Mouse (Mus musculus): ENCODE data around the gene Dbh. TPM values are rescaled to one million over a fixed set of nuclear protein-coding genes. Genes with fewer than 3 reads are reported as not detected.

Gene Dbh
- total RNA-seq, 4 experiments from 2014 or later: not detected

DNA sequence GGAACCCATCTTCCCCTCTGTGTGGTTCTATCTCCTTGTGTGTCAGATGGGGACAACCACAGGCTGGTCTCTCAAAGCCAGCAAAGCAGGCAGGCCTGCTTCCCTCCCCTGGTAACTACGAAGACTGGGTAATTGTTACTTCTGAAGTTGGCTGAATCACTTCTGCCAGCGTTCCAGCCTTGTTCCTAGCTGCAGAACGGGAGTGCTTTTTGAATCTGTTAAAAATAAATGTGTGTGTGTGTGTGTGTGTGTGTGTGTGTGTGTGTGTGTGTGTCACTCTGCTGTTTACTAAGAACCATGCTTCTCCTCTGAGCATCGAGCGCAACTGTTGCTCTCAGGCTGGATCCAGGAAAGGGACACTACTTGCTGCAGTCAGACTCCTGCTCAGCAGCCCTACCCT, 1.2 kb upstream of the Dbh start:
- no peak for DNase-seq (ENCODE audit: low spot score in 2 of 2)

DNA sequence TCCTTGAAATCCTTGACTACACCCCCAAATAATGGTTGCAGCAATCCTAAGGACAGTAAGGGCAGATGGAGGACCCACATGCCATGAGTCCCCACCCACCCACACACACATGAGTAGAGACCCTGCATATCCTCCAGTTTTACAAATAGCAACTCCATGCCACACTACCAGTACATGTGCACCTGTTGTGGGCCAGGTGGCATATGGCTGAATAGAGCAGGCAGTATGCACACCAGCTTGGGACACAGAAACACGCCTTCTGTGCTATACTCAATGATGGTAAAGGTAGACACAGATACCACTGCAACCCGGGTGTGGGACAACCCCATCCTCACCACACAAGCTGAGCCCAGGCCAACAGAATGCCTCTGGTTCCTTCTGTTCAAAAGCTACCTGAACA, 1.0 kb downstream of the Dbh start:
- no peak for DNase-seq (ENCODE audit: low spot score in 2 of 2)

GRCm38 (mm10) chr2:27166999-27167398, 2.0 kb downstream of the Dbh start:
- DNase-seq (ENCODE audit: low spot score in 2 of 2): no peak

GRCm38 (mm10) chr2:27174242-27174641, 9.2 kb downstream of the Dbh start:
- no peak for DNase-seq (ENCODE audit: low spot score in 2 of 2)

DNA sequence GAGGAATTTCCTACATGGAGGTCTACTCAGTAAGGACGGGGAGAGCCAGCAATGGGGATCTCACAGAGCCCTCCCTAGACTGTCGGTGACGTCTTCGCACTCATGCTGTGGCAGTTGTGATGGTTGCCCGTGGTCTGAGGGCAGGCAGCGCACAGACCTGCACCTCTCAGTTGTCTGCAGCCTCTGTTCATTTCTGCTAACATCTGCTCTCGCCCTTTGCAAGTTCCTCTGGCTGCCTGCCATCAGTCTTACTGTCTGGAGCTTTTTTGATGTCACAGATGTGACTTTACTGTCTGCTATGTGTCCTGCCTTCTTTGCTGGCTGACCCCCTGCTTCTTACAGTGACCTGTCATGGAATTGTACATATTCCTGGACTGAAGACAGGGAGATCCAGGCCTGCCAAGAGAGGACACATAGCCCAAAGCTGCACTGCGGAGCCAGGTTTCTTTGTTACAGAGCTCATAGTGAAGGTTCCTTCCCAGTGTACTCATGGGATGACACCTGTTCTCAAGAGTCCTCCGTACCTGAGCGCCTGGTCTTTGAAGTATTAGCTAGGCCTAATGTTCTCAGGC, 10.7 kb downstream of the Dbh start:
- DNase-seq (ENCODE audit: low spot score in 2 of 2): peak; percentile 15 to 24

DNA sequence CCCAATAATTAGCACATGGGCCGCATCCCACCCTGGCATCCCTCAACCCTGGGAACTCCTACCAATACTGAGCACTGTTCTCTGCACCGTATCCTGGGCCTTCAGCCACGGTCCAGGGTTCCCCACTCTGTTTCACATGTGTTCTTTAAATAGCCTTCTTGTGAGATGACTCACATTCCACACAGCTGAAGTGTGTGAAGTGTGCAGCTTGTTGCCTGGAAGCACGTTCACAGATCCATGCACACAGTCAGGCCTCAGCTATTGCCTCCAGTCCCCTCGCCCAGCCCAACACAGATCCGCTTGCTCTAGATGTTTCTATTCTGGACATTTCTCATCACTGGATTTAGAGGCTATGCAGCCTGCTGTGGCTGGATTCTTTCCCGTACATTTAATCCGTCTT, 14.1 kb downstream of the Dbh start:
- DNase-seq (ENCODE audit: low spot score in 2 of 2): no peak

GRCm38 (mm10) chr2:27181907-27182306, 16.9 kb downstream of the Dbh start:
- DNase-seq (ENCODE audit: low spot score in 2 of 2): no peak

DNA sequence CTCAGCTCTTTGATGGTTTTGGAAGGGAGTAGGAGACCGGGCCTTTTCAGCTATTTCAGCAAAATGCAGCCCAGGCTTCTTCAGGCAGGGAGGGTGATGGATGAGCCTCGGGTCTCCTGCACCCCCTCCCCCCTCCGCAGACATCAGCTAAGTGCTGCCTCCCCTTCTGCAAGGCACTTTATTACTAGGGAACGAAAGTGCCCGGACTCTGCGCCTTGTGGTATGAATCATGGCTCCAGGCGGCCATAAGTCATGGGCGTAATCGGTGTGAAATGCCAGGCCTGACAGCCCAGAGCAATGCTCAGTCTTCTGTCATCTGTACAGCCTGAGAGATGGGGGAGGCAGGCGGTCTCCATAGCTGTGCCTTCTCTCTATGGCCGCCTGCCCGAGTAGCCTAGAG, 18.7 kb downstream of the Dbh start:
- no peak for DNase-seq (ENCODE audit: low spot score in 2 of 2)

- no peak for DNase-seq (ENCODE audit: low spot score in 2 of 2)
These were observed 22.5 kb downstream of the Dbh start for GRCm38 (mm10) chr2:27187531-27187930.

DNA sequence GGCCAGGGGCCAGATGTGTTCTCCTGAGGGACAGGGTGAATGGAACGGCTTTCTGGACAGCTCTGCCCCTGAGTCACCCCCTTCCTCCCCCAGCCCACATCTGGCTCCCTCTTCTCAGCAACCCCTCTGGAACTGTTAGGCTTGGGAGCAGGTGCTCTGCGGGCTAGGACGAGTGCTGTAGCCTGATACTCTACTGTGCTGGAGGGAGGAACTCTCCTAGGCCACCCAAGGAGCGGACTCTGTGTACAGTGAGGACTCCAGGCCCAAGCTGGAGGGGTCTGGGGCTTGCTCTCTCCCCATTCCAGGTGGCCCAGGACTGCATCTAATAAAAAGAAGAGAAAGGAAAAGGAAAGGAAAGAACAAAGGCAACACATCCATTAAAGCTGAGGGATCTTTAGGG, 25.0 kb downstream of the Dbh start:
- no peak for DNase-seq (ENCODE audit: low spot score in 2 of 2)

DNA sequence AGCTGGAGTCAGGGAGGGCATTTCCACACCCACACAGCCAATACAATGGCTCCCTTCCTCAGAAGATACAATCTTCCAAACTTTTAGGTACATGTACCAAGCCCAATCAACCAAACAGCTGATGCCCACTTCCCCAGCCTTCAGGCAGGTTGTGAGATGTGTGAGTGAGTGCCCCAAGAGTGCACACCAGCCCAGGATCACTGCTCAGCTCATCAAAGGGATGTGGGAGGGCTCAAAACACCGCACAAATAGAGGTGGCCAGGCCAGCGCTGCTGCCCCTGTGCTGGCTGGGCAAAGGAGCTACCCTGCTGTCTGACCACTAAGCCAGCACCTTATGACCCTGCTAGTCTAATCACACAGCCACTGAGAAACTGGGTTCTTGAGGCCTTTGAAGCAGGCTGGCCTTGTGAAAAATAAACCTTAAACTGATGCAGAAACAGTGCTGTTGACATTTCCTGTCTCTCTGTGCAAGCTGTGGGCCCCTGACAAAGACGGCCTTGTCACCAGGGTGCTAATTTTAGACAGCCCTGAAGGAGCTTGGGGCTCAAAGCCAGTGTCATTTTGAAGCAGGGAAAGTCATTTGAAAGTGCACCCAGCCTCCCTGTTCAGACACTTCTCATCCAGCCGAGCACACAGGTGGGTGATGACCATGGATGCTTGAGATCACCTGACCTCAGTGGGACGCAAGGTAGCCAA, 33.7 kb downstream of the Dbh start:
- DNase-seq (ENCODE audit: low spot score in 2 of 2): no peak

DNA sequence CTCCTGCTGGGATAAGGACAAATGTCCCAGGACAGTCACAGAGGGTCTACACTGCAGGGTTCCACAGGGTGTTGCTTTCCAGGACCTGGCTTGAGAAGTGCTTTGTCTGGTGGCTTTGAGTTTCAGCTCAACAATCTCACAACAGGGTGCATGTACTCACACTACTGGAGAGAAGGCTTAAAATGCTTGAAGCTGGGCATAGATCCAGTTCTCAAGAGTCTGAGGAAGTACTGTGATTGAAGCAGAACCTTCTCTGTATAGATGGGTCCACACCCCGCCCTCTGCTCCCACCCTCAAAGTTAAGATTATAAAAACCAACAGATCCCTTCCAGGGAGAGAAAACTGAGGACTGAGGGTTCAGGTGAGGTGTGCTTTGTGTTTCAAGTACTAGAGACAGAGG, 35.6 kb downstream of the Dbh start:
- no peak for DNase-seq (ENCODE audit: low spot score in 2 of 2)

GRCm38 (mm10) chr2:27205666-27206065, 40.6 kb downstream of the Dbh start:
- no peak for DNase-seq (ENCODE audit: low spot score in 2 of 2)

DNA sequence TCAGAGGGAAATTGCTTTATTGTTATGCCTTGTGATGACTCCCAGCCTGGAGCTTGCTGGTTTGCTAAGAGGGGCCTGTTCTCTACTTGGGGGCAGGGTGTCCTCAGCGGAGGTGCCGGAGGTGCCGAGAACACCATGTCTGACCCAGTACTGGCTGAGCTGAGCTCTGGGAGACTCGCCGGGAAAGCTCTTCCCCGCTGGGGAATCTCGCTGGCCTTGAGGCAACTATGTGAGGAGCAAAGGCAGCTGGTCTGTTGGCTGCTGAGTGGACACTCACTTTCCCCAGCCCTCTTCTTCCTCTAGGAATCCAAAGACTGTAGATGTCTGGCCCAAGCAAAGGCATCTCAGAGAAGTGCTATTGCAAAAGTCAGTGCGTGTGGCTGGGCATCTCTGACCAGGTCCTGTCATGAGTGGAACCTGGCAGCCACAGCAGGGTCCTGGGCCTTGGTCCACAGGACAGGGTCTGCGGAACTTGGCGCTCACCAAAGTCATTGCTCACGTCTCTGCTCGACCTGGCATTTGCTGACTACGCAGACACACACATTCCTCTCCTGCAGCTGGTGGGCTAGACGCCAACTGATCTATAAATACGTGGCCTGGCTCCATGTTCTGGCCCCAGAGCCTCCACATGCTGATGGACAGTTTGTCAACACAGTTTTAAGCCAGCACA, 41.2 kb downstream of the Dbh start:
- DNase-seq (ENCODE audit: low spot score in 2 of 2): peak; percentile 72 to 76

GRCm38 (mm10) chr2:27207126-27207525, 42.1 kb downstream of the Dbh start:
- peak; percentile 58 to 72 for DNase-seq (ENCODE audit: low spot score in 2 of 2)

GRCm38 (mm10) chr2:27209370-27209769, 44.3 kb downstream of the Dbh start:
- peak; percentile 9 to 39 for DNase-seq (ENCODE audit: low spot score in 2 of 2)

GRCm38 (mm10) chr2:27209816-27210215, 44.8 kb downstream of the Dbh start:
- no peak for DNase-seq (ENCODE audit: low spot score in 2 of 2)

DNA sequence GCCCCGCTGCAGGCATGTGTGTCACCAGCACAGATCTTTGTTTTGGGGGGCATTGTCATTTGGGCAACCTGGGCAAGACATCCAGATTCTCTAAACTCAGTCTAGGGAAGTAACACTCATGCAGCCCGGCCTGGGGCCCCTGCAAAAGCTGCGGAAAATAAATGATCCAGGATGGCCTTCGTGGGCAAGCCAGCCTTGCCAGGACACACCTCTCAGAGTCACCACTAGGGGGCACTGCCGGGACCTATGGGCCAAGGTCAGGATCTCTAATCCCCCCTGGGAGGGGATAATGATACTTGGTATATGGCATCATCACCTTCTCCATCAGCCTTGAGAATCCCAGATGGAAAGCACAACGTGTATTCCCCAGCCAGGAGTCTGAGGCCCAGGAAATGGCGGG, 45.2 kb downstream of the Dbh start:
- DNase-seq (ENCODE audit: low spot score in 2 of 2): peak in 1 of 2 experiments; percentile 21

DNA sequence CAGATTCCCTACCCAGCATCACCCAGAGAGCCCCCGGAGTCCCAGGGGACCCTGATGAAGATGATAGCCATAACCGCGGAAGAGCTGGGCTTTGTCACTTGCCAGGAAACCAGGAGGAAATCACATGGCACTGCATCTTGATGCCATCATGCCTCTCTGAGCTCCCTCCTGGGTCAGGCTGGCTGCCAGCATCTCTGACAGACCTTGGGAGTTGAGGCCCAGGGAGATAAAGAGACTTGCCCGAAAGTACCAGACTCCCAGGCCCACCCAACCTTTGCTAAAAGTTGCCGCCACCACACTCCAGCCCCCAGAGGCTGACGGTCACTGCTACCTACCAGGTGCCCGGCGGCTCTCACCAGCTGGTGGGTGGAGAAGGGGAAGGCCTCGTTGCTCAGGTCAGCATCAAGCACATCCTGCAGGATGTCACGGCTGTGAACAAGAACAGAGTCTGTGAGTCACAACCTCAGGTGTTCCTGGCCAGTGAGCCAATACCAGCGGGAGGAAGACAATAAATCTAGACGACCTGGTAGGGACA, 45.7 kb downstream of the Dbh start:
- DNase-seq (ENCODE audit: low spot score in 2 of 2): no peak

DNA sequence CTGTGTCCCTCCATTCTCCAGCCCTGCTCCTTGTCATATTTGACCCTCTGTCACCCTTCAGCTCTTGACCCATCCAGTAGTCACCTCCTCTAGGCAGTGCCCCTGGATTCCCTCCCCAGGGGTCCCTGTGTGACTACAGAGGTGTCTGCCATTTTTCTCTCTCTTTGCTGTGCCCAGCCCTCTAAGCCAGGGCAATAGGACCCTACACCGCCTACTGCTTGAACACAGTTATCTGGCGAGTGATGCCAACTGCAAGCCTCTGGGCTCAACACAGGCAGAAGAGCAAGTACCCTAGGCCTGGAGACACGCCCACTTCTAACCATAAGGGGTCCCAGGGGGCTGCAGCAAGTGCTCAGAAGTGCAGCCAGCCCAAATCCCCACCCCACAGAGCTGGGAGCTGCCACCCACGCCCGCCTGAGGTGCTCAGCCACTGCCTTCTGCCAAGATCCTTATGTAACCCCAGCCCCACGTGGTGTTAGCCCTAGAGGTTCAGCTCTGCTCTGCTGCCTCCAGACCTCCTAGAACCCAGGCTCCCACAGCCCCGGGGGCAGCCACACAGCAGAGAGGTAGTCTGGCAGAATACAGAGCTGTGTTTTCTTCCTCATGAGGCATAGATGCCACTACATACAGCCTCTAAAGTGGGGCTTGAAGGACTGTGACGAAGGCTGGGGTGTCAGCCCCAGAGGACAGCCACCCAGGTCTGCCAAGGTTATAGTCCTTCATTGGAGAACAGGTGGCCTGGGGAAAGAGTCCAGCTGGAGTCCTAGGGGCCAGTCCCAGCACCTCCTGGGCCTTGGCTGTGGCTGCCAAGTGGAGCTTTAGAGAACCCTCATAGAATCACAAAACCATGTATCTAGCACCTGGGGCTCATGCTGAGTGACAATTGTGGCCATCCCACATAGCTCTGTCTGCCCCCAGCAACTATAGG, 47.2 kb downstream of the Dbh start:
- peak; percentile 45 to 60 for DNase-seq (ENCODE audit: low spot score in 2 of 2)

GRCm38 (mm10) chr2:27215537-27215936, 50.5 kb downstream of the Dbh start:
- DNase-seq (ENCODE audit: low spot score in 2 of 2): no peak
